ENCODE assay signal across 9 mouse cellular contexts in the genomic region with DNA sequence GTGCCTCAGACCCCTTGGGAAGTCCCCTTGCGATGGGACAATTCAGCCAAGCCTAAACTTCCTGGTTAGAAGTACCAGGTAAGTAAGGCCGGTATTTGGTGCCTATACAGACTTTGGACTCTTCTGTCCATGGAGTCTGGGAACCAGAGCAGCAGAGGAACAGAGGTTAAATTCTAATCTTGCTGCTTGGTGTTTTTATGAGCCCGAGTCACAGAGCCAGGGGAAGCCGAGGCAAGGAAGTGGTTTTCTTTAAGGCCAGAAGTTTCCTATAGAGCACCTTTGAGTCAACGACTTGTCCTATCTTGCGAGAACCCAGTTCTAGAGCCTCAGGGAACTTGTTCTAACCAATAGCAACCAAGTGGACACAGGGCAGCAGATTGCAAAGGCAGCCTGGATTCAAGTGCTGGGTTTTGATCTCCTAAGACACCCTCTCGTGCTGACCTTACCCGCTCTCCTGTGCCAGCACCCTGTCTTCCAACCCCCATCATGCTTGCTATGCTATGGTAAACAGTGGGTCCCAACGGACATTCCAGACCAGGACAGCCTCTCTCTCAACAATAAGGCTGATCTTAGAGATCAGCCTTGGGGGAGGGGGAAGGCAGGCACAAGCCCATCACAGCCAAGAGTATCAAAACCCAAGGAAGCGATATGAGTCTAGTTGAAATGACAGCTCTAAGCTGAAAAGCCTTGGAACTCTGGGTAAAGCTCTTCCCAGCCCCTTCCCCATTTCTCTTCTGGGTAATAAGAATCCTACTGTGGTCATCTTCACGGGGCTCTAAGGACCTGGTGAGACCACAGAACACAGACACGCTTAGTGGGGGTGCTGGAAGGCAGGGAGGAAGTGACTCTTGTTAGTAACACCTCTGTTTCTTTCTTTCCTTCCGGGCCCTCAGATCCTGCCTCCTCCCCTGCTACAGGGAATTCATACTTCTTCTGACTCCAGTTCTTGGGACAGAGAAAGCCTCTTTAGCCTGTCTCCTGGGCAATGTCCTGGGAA. TPM values are rescaled to one million over a fixed set of nuclear protein-coding genes. Genes with fewer than 3 reads are reported as not detected.
DNase-seq lines count a peak whose midpoint lies in the region; ATAC-seq and TF ChIP-seq lines count a peak whose summit lies in the region.
"Had no signal": no experiment of that assay in that cellular context is flagged by ENCODE, and none has a peak within 500 bp of the region (broad histone marks: within the 10 kb centered on the region; RNA-seq: fewer than 3 reads in every experiment).

No protein-coding gene starts in this region.

- H3K4me1 ChIP-seq in forebrain, embryonic 12.5 days = peaks cover 53% of the 10 kb centered on the region
- peaks cover 15% of the 10 kb centered on the region for H3K4me1 ChIP-seq in forebrain, embryonic 11.5 days (replicated peaks; ENCODE audit: control insufficient read depth, insufficient read depth, low read length)
- peaks cover 42% of the 10 kb centered on the region for H3K4me1 ChIP-seq in spleen, adult 2 months (ENCODE audit: control insufficient read depth, insufficient read depth, insufficient read length)
- H3K4me1 ChIP-seq in lung, postnatal 0 days (ENCODE audit: insufficient read depth, low read depth, low read length) = peaks cover 8% of the 10 kb centered on the region

- DNase-seq in forebrain, embryonic 11.5 days (ENCODE audit: low spot score) = no peak
- peak in 1 of 2 experiments; percentile 39 for DNase-seq in spleen, adult 2 months (ENCODE audit: low read depth in 1 of 2, low spot score in 2 of 2)
- DNase-seq in spleen, adult 12 weeks (ENCODE audit: low spot score) = no peak
- peak; percentile 34 for DNase-seq in lung, postnatal 0 days (ENCODE audit: low spot score)
- no peak for DNase-seq in adipocyte (ENCODE audit: low spot score)
- DNase-seq in ovary, postnatal 14 days (ENCODE audit: low spot score) = no peak
- DNase-seq: gastrocnemius, postnatal 36 days had no signal

- 0 out of 2 replicates have a peak overlapping the region, but pooled peaks have one; percentile 99 for H3K4me2 ChIP-seq in forebrain, embryonic 12.5 days
- no peak overlapping the region for H3K4me2 ChIP-seq in forebrain, embryonic 11.5 days (ENCODE audit: low read depth, low read length, severe bottlenecking)
- peak overlapping the region; percentile 68 for H3K4me2 ChIP-seq in lung, postnatal 0 days (replicated peaks; ENCODE audit: low read depth, low read length)

- H3K27me3 ChIP-seq in forebrain, embryonic 12.5 days = peaks cover 62% of the 10 kb centered on the region
- peaks cover 26% of the 10 kb centered on the region for H3K27me3 ChIP-seq in forebrain, embryonic 11.5 days (ENCODE audit: control insufficient read depth, insufficient read depth, low read length)
- no peaks in the 10 kb centered on the region for H3K27me3 ChIP-seq in spleen, adult 2 months (ENCODE audit: control insufficient read depth, insufficient read depth, low read length)
- peaks cover 15% of the 10 kb centered on the region; the same call in 1 of the 2 replicates for H3K27me3 ChIP-seq in lung, postnatal 0 days (replicated peaks; ENCODE audit: insufficient read depth, low read length)

- TF ChIP-seq CTCF in spleen, adult 2 months (IDR thresholded peaks at IDR 0.05; ENCODE audit: extremely low read depth, insufficient read depth, insufficient read length, insufficient replicate concordance) = no peak
- no peak for TF ChIP-seq CTCF in lung, postnatal 0 days (IDR thresholded peaks at IDR 0.05)

- H3K27ac ChIP-seq in forebrain, embryonic 12.5 days = no peak overlapping the region
- no peak overlapping the region for H3K27ac ChIP-seq in forebrain, embryonic 11.5 days (ENCODE audit: low read depth, low read length)
- peak overlapping the region; percentile 91 for H3K27ac ChIP-seq in spleen, adult 2 months (ENCODE audit: insufficient read depth, low read length)
- H3K27ac ChIP-seq in lung, postnatal 0 days (ENCODE audit: low read length) = peak overlapping the region; percentile 20

- H3K9ac ChIP-seq in forebrain, embryonic 12.5 days = no peak overlapping the region
- no peak overlapping the region for H3K9ac ChIP-seq in forebrain, embryonic 11.5 days (ENCODE audit: low read length)
- H3K9ac ChIP-seq in lung, postnatal 0 days (replicated peaks; ENCODE audit: low read depth) = no peak overlapping the region

- H3K36me3 ChIP-seq in forebrain, embryonic 12.5 days (replicated peaks) = no peaks in the 10 kb centered on the region
- no peaks in the 10 kb centered on the region for H3K36me3 ChIP-seq in forebrain, embryonic 11.5 days (ENCODE audit: control insufficient read depth, insufficient read depth, low read length)
- 0 out of 2 replicates have a peak, but pooled peaks cover 3% of the 10 kb centered on the region for H3K36me3 ChIP-seq in spleen, adult 2 months (ENCODE audit: control insufficient read depth, insufficient read depth, low read length)
- H3K36me3 ChIP-seq in lung, postnatal 0 days (ENCODE audit: insufficient read depth, low read length) = no peaks in the 10 kb centered on the region

- no peak overlapping the region for H3K4me3 ChIP-seq in forebrain, embryonic 12.5 days (replicated peaks)
- no peak overlapping the region for H3K4me3 ChIP-seq in forebrain, embryonic 11.5 days (ENCODE audit: low read depth, low read length)
- peak overlapping the region; percentile 90; the same call in 1 of the 2 replicates for H3K4me3 ChIP-seq in spleen, adult 2 months (ENCODE audit: extremely low read depth, insufficient read depth, insufficient read length)
- H3K4me3 ChIP-seq in lung, postnatal 0 days (ENCODE audit: low read depth, low read length) = peak overlapping the region; percentile 51

- WGBS in forebrain, embryonic 12.5 days = 63% methylated on average over 13 of the region's 13 CpGs
- 71% methylated on average over 13 of the region's 13 CpGs for WGBS in forebrain, embryonic 11.5 days
- WGBS in spleen, adult 2 months = 25% methylated on average over 13 of the region's 13 CpGs
- WGBS in lung, postnatal 0 days = 43% methylated on average over 13 of the region's 13 CpGs

- ATAC-seq in forebrain, embryonic 12.5 days (ENCODE audit: low FRiP score) = no peak
- no peak for ATAC-seq in forebrain, embryonic 11.5 days (replicated peaks; ENCODE audit: low FRiP score)
- ATAC-seq in lung, postnatal 0 days = no peak
- no peak for ATAC-seq in erythroblast, adult 5-6 weeks (replicated peaks; ENCODE audit: low FRiP score, poor library complexity, severe bottlenecking)

- TF ChIP-seq POLR2A in spleen, adult 2 months (IDR thresholded peaks at IDR 0.05; ENCODE audit: low read depth, low read length) = no peak

- no peaks in the 10 kb centered on the region for H3K9me3 ChIP-seq in forebrain, embryonic 12.5 days
- no peaks in the 10 kb centered on the region for H3K9me3 ChIP-seq in forebrain, embryonic 11.5 days (ENCODE audit: control insufficient read depth, low read length)
- no peaks in the 10 kb centered on the region; the same call in 1 of the 2 replicates for H3K9me3 ChIP-seq in lung, postnatal 0 days (ENCODE audit: low read length)

- TF ChIP-seq EP300 in lung, postnatal 0 days (IDR thresholded peaks at IDR 0.05) = no peak

RNA-seq across cellular contexts. Expression of a gene that starts 4.3 kb away (rescaled TPM):
- 2.9 and 3.2 TPM in 2 replicates for polyA plus RNA-seq in forebrain, embryonic 12.5 days (2016; fragmentation: Nextera tagmentation; extraction: Ambion mirVana)
- polyA plus RNA-seq in forebrain, embryonic 11.5 days (2014; fragmentation: Nextera tagmentation; extraction: Ambion mirVana) = 2.8 TPM in 2 replicates
- 17.6 and 18.6 TPM in 2 replicates for polyA plus RNA-seq in spleen, adult 2 months (2012; rRNA removed)
- polyA plus RNA-seq in lung, postnatal 0 days (2015; fragmentation: Nextera tagmentation; extraction: Ambion mirVana) = 30.6 and 48.6 TPM in 2 replicates
- not detected in 2 replicates for total RNA-seq in erythroblast, adult 5-6 weeks (2015; ENCODE audit: low replicate concordance)
- total RNA-seq in erythroblast, adult 5-6 weeks (2017; ENCODE audit: low replicate concordance) = 0.14 TPM in 1 of 2 replicates, not detected in the other

RNA-seq across cellular contexts. Expression of a gene that starts 44.8 kb away (rescaled TPM):
- polyA plus RNA-seq in forebrain, embryonic 12.5 days (2016; fragmentation: Nextera tagmentation; extraction: Ambion mirVana) = 20.3 and 22.6 TPM in 2 replicates
- polyA plus RNA-seq in forebrain, embryonic 11.5 days (2014; fragmentation: Nextera tagmentation; extraction: Ambion mirVana) = 20.6 and 20.7 TPM in 2 replicates
- 9.4 and 11.6 TPM in 2 replicates for polyA plus RNA-seq in spleen, adult 2 months (2012; rRNA removed)
- polyA plus RNA-seq in lung, postnatal 0 days (2015; fragmentation: Nextera tagmentation; extraction: Ambion mirVana) = 6.4 and 6.6 TPM in 2 replicates
- 3.1 and 6.5 TPM in 2 replicates for total RNA-seq in erythroblast, adult 5-6 weeks (2015; ENCODE audit: low replicate concordance)
- total RNA-seq in erythroblast, adult 5-6 weeks (2017; ENCODE audit: low replicate concordance) = 4.0 and 7.4 TPM in 2 replicates

RNA-seq across cellular contexts. Expression of a gene that starts 58.9 kb away (rescaled TPM):
- 3.8 and 4.3 TPM in 2 replicates for polyA plus RNA-seq in forebrain, embryonic 12.5 days (2016; fragmentation: Nextera tagmentation; extraction: Ambion mirVana)
- 1.9 and 2.5 TPM in 2 replicates for polyA plus RNA-seq in forebrain, embryonic 11.5 days (2014; fragmentation: Nextera tagmentation; extraction: Ambion mirVana)
- polyA plus RNA-seq in spleen, adult 2 months (2012; rRNA removed) = 0.02 TPM in 1 of 2 replicates, not detected in the other
- not detected in 2 replicates for polyA plus RNA-seq in lung, postnatal 0 days (2015; fragmentation: Nextera tagmentation; extraction: Ambion mirVana)
- total RNA-seq in erythroblast, adult 5-6 weeks (2015; ENCODE audit: low replicate concordance) = not detected in 2 replicates
- not detected in 2 replicates for total RNA-seq in erythroblast, adult 5-6 weeks (2017; ENCODE audit: low replicate concordance)
- total RNA-seq: gastrocnemius, postnatal 36 days had no signal

Comparison
In these comparisons a context has a peak if more than half of its experiments do, and no peak if none do; other contexts are left out.
1. H3K27ac ChIP-seq: peak in spleen, adult 2 months (single experiment) and lung, postnatal 0 days (single experiment); none in forebrain, embryonic 12.5 days (single experiment) and forebrain, embryonic 11.5 days (single experiment).
2. H3K4me3 ChIP-seq: peak in spleen, adult 2 months (single experiment) and lung, postnatal 0 days (single experiment); none in forebrain, embryonic 12.5 days (single experiment) and forebrain, embryonic 11.5 days (single experiment).